Mouse (Mus musculus): Measurements from ENCODE around the gene Cpm.

- no peak for TF ChIP-seq E2F4 (IDR thresholded peaks at IDR 0.05; ENCODE audit: insufficient replicate concordance, low read depth, low read length)
- TF ChIP-seq SMC3 (IDR thresholded peaks at IDR 0.05; ENCODE audit: low read depth, low read length) = no peak
- no peak for TF ChIP-seq NELFE (IDR thresholded peaks at IDR 0.05; ENCODE audit: low read depth, low read length)
- no peak for TF ChIP-seq CHD2 (IDR thresholded peaks at IDR 0.05; ENCODE audit: low read length)
- TF ChIP-seq CTCF (conservative IDR thresholded peaks at IDR 0.05 in 1 of 2, IDR thresholded peaks at IDR 0.05 in 1 of 2; ENCODE audit: low read depth in 2 of 2, low read length in 2 of 2) = no peak
- no peak for TF ChIP-seq USF1 (IDR thresholded peaks at IDR 0.05; ENCODE audit: low read depth, low read length)
- TF ChIP-seq TBP (conservative IDR thresholded peaks at IDR 0.05; ENCODE audit: low read depth, low read length) = no peak
Observed at GRCm38 (mm10) chr10:117700450-117700849, 71.2 kb downstream of the Cpm start.
